Mouse (Mus musculus): ENCODE results near the gene Fbln5.

DNA sequence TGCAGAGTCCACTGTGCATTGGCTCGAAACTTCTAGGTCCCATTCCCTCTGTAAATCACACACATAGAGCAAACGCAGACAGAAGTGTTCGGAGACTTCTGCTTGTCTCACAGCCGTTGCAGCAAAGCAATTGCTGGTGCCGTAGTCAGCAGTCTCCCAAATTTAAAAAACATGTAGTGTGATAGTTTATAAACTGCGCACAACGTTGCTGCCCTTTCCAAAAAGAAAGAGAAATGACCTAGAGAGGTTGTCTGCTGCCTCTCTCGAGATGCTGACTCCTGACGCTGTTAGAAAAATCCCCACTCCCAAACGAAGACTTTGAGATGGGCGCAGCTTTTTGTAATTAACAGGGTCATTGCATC is 628 bp downstream of the Fbln5 start:
- no peak for TF ChIP-seq TAL1 (IDR thresholded peaks at IDR 0.05; ENCODE audit: low read length)
- no peak for TF ChIP-seq GATA1 (IDR thresholded peaks at IDR 0.05; ENCODE audit: low read length)

Data from erythroblast, embryonic 14.5 days (primary cell).